Mouse (Mus musculus): ENCODE data around the gene 1600002K03Rik. TPM values are rescaled to one million over a fixed set of nuclear protein-coding genes. Genes with fewer than 3 reads are reported as not detected.
A peak's percentile ranks its signal among the peaks of the same experiment; 100 is the strongest.

Gene 1600002K03Rik
- polyA plus RNA-seq, 1 experiment from 2014 or later = 14.3 TPM

- no peak for ATAC-seq (ENCODE audit: low FRiP score)
- Histone ChIP-seq H3K27me3 (replicated peaks) (no peaks in the 10 kb centered on the region), H3K4me2 (peak overlapping the region; percentile 89), H3K4me3 (replicated peaks) (peak overlapping the region; percentile 79), H3K36me3 (peaks cover 47% of the 10 kb centered on the region), H3K4me1 (peaks cover 58% of the 10 kb centered on the region), H3K9me3 (replicated peaks) (no peaks in the 10 kb centered on the region), H3K27ac (replicated peaks) (peak overlapping the region; percentile 97), H3K9ac (replicated peaks) (peak overlapping the region; percentile 76)
- WGBS = 18% methylated on average over 49 of the region's 49 CpGs
These were observed 36.4 kb upstream of the 1600002K03Rik start for GRCm38 (mm10) chr10:80136179-80136951.

GRCm38 (mm10) chr10:80136952-80137625 is 35.7 kb upstream of the 1600002K03Rik start:
- no peak for ATAC-seq (ENCODE audit: low FRiP score)
- WGBS = 1% methylated on average over 29 of the region's 29 CpGs

GRCm38 (mm10) chr10:80137626-80138552 is 34.9 kb upstream of the 1600002K03Rik start:
- WGBS = 4% methylated on average over 29 of the region's 33 CpGs
- Histone ChIP-seq H3K9ac (replicated peaks) (peak overlapping the region; percentile 76), H3K27ac (replicated peaks) (peak overlapping the region; percentile 97), H3K9me3 (replicated peaks) (no peaks in the 10 kb centered on the region), H3K36me3 (peaks cover 33% of the 10 kb centered on the region), H3K27me3 (replicated peaks) (no peaks in the 10 kb centered on the region), H3K4me2 (peak overlapping the region; percentile 89), H3K4me3 (replicated peaks) (peak overlapping the region; percentile 79), H3K4me1 (peaks cover 57% of the 10 kb centered on the region)
- no peak for ATAC-seq (ENCODE audit: low FRiP score)

More at GRCm38 (mm10) chr10:80136952-80137625, 35.7 kb upstream of the 1600002K03Rik start:
- Histone ChIP-seq H3K9me3 (replicated peaks) (no peaks in the 10 kb centered on the region), H3K36me3 (peaks cover 40% of the 10 kb centered on the region), H3K27ac (replicated peaks) (peak overlapping the region; percentile 97), H3K4me3 (replicated peaks) (peak overlapping the region; percentile 79), H3K4me2 (peak overlapping the region; percentile 89), H3K4me1 (peaks cover 56% of the 10 kb centered on the region), H3K9ac (replicated peaks) (peak overlapping the region; percentile 76), H3K27me3 (replicated peaks) (no peaks in the 10 kb centered on the region)

- no peaks in the 10 kb centered on the region for H3K27me3 ChIP-seq (replicated peaks)
- peaks cover 60% of the 10 kb centered on the region for H3K4me1 ChIP-seq
- peak within 1 kb of the TSS; percentile 89 for H3K4me2 ChIP-seq
- H3K9me3 ChIP-seq (replicated peaks) = no peaks in the 10 kb centered on the region
- H3K9ac ChIP-seq (replicated peaks) = peak within 1 kb of the TSS; percentile 76
- peak within 1 kb of the TSS; percentile 79 for H3K4me3 ChIP-seq (replicated peaks)
- H3K36me3 ChIP-seq = peaks cover 24% of the 10 kb centered on the region
- ATAC-seq (ENCODE audit: low FRiP score) = peak; percentile 19
- H3K27ac ChIP-seq (replicated peaks) = peak within 1 kb of the TSS; percentile 97
- under 1% methylated on average over 91 of the region's 94 CpGs for WGBS
These were observed 33.9 kb upstream of the 1600002K03Rik start, which contains the start of gene Atp5d for GRCm38 (mm10) chr10:80138553-80139438. Atp5d (plus strand) TSS chr10:80138632.

GRCm38 (mm10) chr10:80139439-80139775 is 33.3 kb upstream of the 1600002K03Rik start:
- H3K4me1 ChIP-seq = peaks cover 66% of the 10 kb centered on the region
- ATAC-seq (ENCODE audit: low FRiP score) = no peak
- peak overlapping the region; percentile 76 for H3K9ac ChIP-seq (replicated peaks)
- H3K4me2 ChIP-seq = peak overlapping the region; percentile 89
- H3K9me3 ChIP-seq (replicated peaks) = no peaks in the 10 kb centered on the region
- no peaks in the 10 kb centered on the region for H3K27me3 ChIP-seq (replicated peaks)
- peaks cover 24% of the 10 kb centered on the region for H3K36me3 ChIP-seq
- peak overlapping the region; percentile 97 for H3K27ac ChIP-seq (replicated peaks)
- 0% methylated on average over 10 of the region's 10 CpGs for WGBS
- H3K4me3 ChIP-seq (replicated peaks) = peak overlapping the region; percentile 79

- WGBS = 82% methylated on average over 11 of the region's 11 CpGs
- Histone ChIP-seq H3K36me3 (peaks cover 24% of the 10 kb centered on the region), H3K27ac (replicated peaks) (peak overlapping the region; percentile 97), H3K4me1 (peaks cover 72% of the 10 kb centered on the region), H3K4me2 (peak overlapping the region; percentile 89), H3K4me3 (replicated peaks) (peak overlapping the region; percentile 79; the same call in 1 of the 2 replicates), H3K9ac (replicated peaks) (no peak overlapping the region), H3K27me3 (replicated peaks) (no peaks in the 10 kb centered on the region), H3K9me3 (replicated peaks) (no peaks in the 10 kb centered on the region)
- ATAC-seq (ENCODE audit: low FRiP score) = no peak
These were observed 32.6 kb upstream of the 1600002K03Rik start for GRCm38 (mm10) chr10:80139975-80140665.

- peaks cover 23% of the 10 kb centered on the region for H3K36me3 ChIP-seq
- peaks cover 77% of the 10 kb centered on the region for H3K4me1 ChIP-seq
- peak within 1 kb of the TSS; percentile 79 for H3K4me3 ChIP-seq (replicated peaks)
- no peak for ATAC-seq (ENCODE audit: low FRiP score)
- no peaks in the 10 kb centered on the region for H3K27me3 ChIP-seq (replicated peaks)
- H3K4me2 ChIP-seq = peak within 1 kb of the TSS; percentile 89
- H3K9me3 ChIP-seq (replicated peaks) = no peaks in the 10 kb centered on the region
- WGBS = 75% methylated on average over 10 of the region's 10 CpGs
- H3K9ac ChIP-seq (replicated peaks) = peak within 1 kb of the TSS; percentile 41
- H3K27ac ChIP-seq (replicated peaks) = peak within 1 kb of the TSS; percentile 97
These were observed 32.1 kb upstream of the 1600002K03Rik start, which contains the start of gene Cbarp for GRCm38 (mm10) chr10:80140666-80141035. Cbarp (minus strand) TSS chr10:80140835.

GRCm38 (mm10) chr10:80141243-80141642 is 31.5 kb upstream of the 1600002K03Rik start:
- peak; percentile 71 for ATAC-seq (ENCODE audit: low FRiP score)
- H3K27me3 ChIP-seq (replicated peaks) = no peaks in the 10 kb centered on the region
- no peaks in the 10 kb centered on the region for H3K9me3 ChIP-seq (replicated peaks)
- peak overlapping the region; percentile 91 for H3K27ac ChIP-seq (replicated peaks)
- peak overlapping the region; percentile 41 for H3K9ac ChIP-seq (replicated peaks)
- peak overlapping the region; percentile 74 for H3K4me3 ChIP-seq (replicated peaks)
- peak overlapping the region; percentile 79 for H3K4me2 ChIP-seq
- peaks cover 80% of the 10 kb centered on the region for H3K4me1 ChIP-seq
- H3K36me3 ChIP-seq = peaks cover 23% of the 10 kb centered on the region
- WGBS = under 1% methylated on average over 29 of the region's 29 CpGs

- Histone ChIP-seq H3K27ac (replicated peaks) (peak overlapping the region; percentile 91), H3K4me2 (peak overlapping the region; percentile 79), H3K9me3 (replicated peaks) (no peaks in the 10 kb centered on the region), H3K36me3 (peaks cover 25% of the 10 kb centered on the region), H3K4me3 (replicated peaks) (peak overlapping the region; percentile 74), H3K4me1 (peaks cover 79% of the 10 kb centered on the region), H3K27me3 (replicated peaks) (no peaks in the 10 kb centered on the region), H3K9ac (replicated peaks) (peak overlapping the region; percentile 96)
- under 1% methylated on average over 43 of the region's 43 CpGs for WGBS
- peak; percentile 86 for ATAC-seq (ENCODE audit: low FRiP score)
These were observed 30.8 kb upstream of the 1600002K03Rik start for GRCm38 (mm10) chr10:80141786-80142529.

Data from neural tube, embryonic 15.5 days (tissue).